30 mouse cellular contexts compared by ENCODE assay signal in genomic region chr7:139963814-139964213, GRCm38 (mm10). TPM values are rescaled to one million over a fixed set of nuclear protein-coding genes. Genes with fewer than 3 reads are reported as not detected.
"Had no signal": no experiment of that assay in that cellular context is flagged by ENCODE, and none has a peak within 500 bp of the region (broad histone marks: within the 10 kb centered on the region; RNA-seq: fewer than 3 reads in every experiment).

No protein-coding gene starts in this region.

- H3K27me3 ChIP-seq: hindbrain, embryonic 15.5 days had no signal

- H3K36me3 ChIP-seq: heart, embryonic 13.5 days; heart, embryonic 15.5 days; hindbrain, embryonic 13.5 days; hindbrain, embryonic 15.5 days; kidney, embryonic 15.5 days; limb, embryonic 10.5 days; limb, embryonic 12.5 days had no signal

- ATAC-seq: forebrain, postnatal 0 days; hindbrain, postnatal 0 days; intestine, embryonic 16.5 days had no signal

- H3K4me3 ChIP-seq: heart, adult 2 months; heart, embryonic 13.5 days; heart, embryonic 15.5 days; hindbrain, embryonic 13.5 days; hindbrain, embryonic 15.5 days; kidney, embryonic 15.5 days; left cerebral cortex, adult 2 months; limb, embryonic 10.5 days; limb, embryonic 12.5 days had no signal

- H3K27ac ChIP-seq: heart, adult 2 months; heart, embryonic 13.5 days; heart, embryonic 15.5 days; hindbrain, embryonic 13.5 days; hindbrain, embryonic 15.5 days; hindbrain, postnatal 0 days; kidney, embryonic 15.5 days; kidney, postnatal 0 days; left cerebral cortex, adult 2 months; limb, embryonic 10.5 days; limb, embryonic 12.5 days had no signal

- H3K4me1 ChIP-seq: heart, embryonic 13.5 days; heart, embryonic 15.5 days; hindbrain, embryonic 13.5 days; hindbrain, embryonic 15.5 days; kidney, embryonic 15.5 days had no signal

- DNase-seq: forebrain, postnatal 0 days; gastrocnemius, postnatal 14 days; gastrocnemius, postnatal 36 days; heart, adult 11 months; heart, adult 2 months; heart, postnatal 14 days; heart, postnatal 36 days; kidney, adult 11 months; kidney, adult 2 months; kidney, adult 9 months; kidney, postnatal 14 days; kidney, postnatal 36 days; layer of hippocampus, adult 9-11 months had no signal

RNA-seq across cellular contexts. Expression of gene 6430531B16Rik, which starts 14.7 kb away (rescaled TPM):
- polyA plus RNA-seq: heart, embryonic 15.5 days; intestine, embryonic 14.5 days; intestine, embryonic 16.5 days; large intestine, adult 2 months had no signal

RNA-seq across cellular contexts. Expression of gene Utf1, which starts 20.2 kb away (rescaled TPM):
- polyA plus RNA-seq: forebrain, postnatal 0 days; gonadal fat pad, adult 2 months; heart, adult 2 months; heart, embryonic 11.5 days; heart, embryonic 13.5 days; heart, embryonic 15.5 days; heart, postnatal 0 days; hindbrain, embryonic 11.5 days; hindbrain, embryonic 13.5 days; hindbrain, embryonic 15.5 days; hindbrain, postnatal 0 days; intestine, embryonic 14.5 days; intestine, embryonic 16.5 days; kidney, embryonic 15.5 days; kidney, postnatal 0 days had no signal
